Mouse (Mus musculus): ENCODE data around the gene Rps26.

- TF ChIP-seq GATA1 (IDR thresholded peaks at IDR 0.05; ENCODE audit: borderline replicate concordance, low read length) (no peak), FLI1 (IDR thresholded peaks at IDR 0.05; ENCODE audit: low read length) (no peak)
Measured at GRCm38 (mm10) chr10:128621986-128622520, 4.5 kb downstream of the Rps26 start.
